Mouse (Mus musculus) thymus, postnatal 25 days (tissue): ENCODE measurements around the gene Zfp113.
A peak's percentile ranks its signal among the peaks of the same experiment; 100 is the strongest.

Experiments used
- DNase-seq: peaks from one replicate; pipeline ENCODE4 v3.0.0; 2022

Zfp113 gene

DNA sequence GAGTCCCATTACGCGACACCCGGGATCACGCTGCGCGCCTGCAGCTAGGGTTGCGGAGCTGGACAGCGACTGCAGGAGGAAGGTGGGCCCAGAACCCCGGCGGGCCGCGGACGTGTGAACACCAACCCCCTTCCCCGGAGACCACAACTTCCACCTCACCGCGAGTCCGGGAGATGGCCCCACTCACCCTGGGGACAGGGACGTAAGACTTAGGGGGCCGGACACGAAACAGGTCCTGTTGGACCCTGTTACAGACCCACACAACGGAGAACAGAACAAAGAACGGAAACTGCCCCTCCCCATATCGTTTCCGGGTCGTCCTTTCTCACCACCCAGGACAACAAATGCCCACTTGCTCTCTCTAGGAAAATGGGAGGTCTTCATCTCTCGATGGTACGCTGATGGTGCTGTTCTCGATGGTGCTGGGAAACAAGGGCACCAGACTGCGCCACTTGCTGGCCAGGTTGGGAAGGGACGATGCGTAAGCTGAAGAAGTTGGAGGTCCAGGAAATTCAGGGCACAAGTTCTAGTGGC is at the start of gene Zfp113:
Zfp113 (minus strand) TSS at position 302 of the 534 bp plus-strand sequence.
- peak; percentile 89 for DNase-seq

GRCm38 (mm10) chr5:138202086-138202485 is 46.5 kb upstream of the Zfp113 start:
- DNase-seq: no peak

- DNase-seq: no peak
Observed at GRCm38 (mm10) chr5:138199576-138199975, 44.0 kb upstream of the Zfp113 start.

DNA sequence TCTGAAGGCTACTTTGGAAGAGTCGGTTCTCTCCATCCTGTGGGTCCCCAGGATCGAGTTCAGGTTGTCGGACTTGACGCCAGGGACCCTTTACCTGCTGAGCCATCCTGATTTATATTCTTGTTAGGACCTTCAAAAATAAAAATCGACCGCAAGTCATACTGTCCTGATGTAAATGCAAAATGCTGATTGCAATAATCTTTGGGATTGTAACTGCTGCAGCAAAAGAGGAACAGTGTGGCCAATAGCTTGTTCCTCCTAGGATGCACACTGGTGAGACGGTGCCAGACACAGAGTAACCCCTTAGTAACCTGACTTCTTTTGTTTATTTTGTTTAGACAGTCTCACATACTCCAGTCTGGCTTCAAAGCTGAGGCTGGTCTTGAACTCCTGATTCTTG is 39.9 kb upstream of the Zfp113 start:
- no peak for DNase-seq

DNA sequence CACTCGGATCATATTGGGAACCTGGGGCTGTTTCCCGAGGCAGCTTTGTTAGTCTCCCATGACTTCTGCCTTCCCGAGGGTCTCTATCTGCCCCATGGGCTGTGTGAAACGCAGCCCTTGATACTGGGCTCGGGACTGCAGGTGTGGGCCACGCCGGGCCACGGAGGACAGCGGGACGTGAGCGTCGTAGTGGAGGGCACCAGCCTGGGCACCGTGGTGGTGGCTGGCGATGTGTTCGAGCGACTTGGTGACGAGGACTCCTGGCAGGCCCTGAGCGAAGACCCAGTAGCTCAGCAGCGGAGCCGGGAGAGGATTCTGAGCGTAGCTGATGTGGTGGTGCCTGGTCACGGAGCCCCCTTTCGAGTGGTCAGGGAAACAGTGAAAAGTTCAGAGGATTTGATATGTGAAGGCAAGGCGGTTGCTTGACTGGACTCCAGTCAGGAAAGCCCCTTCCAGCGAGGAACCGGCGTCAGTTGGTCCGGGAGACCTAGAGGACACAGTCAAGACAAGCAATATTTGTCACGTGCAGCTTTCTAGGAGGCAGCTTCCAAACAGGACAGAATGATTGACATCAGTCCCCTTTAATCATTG is 39.3 kb upstream of the Zfp113 start:
- DNase-seq: peak; percentile 37

- peak; percentile 87 for DNase-seq
Observed at GRCm38 (mm10) chr5:138193771-138194727, 38.5 kb upstream of the Zfp113 start, which contains the start of gene Mblac1. Gene Mblac1 (plus strand): TSS chr5:138194314.

DNA sequence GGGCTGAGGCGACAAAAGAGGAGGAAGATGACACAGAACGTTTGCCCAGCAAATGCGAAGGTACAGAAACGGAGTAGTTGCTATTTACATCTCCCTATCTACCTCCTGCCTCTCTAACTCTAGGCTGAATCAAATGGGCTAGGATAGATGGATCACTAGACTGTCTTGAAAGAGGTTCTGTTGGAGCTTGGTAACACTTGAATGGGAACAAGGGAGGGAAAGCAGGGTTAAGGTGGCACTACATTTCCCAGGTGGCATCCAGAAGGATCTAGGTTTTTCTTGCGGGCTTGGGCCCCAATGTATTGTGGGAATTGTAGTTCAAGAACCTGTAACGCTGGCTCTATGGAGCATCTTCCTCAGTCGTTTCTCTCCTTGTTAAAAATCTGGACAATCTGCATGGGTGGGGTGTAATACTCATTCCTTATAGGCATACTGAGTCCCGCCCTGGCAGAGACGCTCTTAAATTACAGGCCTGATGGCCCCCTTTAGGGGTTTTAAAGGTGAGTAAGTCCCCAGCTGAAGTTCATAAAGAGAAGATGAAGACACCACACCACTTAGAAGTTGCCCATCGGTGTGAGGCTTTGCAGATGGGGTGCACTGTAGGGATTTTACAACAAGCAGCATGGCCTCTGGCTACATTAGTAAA is 32.2 kb upstream of the Zfp113 start:
- DNase-seq: peak; percentile 69

- peak; percentile 86 for DNase-seq
Observed at GRCm38 (mm10) chr5:138186950-138187638, 31.6 kb upstream of the Zfp113 start, which contains the start of the genes Taf6 and Cnpy4. Gene Taf6 (minus strand): TSS chr5:138187451. Gene Cnpy4 (plus strand): TSS chr5:138187485.

DNA sequence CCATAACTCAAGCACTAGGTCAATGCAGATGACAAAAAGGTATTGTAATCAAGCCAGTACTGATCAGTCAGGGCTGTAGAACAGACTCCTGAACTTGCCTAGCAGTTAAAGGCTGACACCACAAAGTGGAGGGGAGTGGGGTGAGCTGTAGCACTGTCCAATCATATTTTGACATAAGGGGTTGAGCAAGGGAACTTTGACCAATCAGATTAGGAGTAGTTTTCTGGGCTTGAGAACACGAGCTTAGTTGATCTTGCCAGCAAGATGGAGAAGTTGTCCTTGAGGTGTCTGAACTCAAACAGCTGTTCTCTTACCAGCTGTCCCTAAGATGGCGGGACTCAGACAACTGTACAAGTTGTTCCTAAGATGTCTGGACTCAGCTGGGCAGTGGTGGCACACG is 17.7 kb upstream of the Zfp113 start:
- DNase-seq: no peak

- DNase-seq: peak; percentile 90
Observed at GRCm38 (mm10) chr5:138171695-138172491, 16.3 kb upstream of the Zfp113 start, which contains the start of the genes Ap4m1 and Mcm7. Gene Ap4m1 (plus strand): TSS chr5:138172002. Gene Mcm7 (minus strand): TSS chr5:138172422.

DNA sequence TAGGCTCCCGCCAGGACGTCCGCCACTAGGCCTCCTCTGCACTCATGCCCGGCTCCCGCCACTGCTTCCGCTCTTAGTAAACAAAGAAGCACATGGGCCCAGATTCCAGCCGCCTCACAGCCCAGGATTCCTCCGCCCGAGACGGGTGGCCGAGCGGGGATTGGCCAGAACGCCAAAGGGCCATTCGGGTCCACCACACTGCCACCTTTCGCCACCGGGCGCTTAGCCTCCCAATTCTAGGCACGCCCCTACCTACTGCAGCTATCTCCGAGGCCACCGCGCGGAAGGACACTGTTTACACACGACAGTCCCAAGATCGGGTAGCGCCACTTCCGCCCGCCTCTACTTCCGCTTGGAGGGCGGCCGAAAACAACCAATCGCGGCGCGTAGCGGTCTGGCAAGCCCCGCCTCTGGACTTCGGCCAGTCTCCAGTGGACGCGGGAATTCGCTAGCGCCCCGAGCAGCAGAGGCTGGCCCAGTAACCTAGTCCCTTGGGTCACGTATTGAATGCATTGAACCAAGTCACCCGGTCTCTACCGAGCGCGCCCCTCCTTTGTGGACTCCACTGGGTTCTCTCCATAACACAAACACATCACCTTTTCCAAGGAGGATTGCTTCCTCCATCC is 15.5 kb upstream of the Zfp113 start:
- DNase-seq: peak; percentile 92

DNA sequence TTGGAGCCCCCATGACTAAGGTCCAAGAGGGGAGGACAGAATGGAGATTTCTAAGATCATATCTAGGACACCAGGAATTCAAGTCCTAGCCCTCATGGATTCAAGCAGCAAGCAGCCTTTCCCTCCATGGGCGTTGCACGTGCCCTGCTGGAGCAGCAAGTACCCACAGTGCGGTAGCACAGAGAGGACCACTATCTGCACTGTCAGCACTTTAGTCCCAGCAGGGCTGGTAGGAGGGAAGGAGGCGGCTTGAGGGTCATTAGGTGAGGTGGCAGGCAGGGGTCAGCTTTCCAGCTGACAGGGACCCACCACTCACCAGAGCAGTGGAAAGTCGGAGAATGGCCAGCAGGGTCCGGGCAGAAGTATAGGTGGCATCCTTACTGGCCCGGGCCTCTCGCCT is 10.1 kb upstream of the Zfp113 start:
- no peak for DNase-seq

- DNase-seq: no peak
Observed at GRCm38 (mm10) chr5:138163610-138164009, 8.1 kb upstream of the Zfp113 start.

DNA sequence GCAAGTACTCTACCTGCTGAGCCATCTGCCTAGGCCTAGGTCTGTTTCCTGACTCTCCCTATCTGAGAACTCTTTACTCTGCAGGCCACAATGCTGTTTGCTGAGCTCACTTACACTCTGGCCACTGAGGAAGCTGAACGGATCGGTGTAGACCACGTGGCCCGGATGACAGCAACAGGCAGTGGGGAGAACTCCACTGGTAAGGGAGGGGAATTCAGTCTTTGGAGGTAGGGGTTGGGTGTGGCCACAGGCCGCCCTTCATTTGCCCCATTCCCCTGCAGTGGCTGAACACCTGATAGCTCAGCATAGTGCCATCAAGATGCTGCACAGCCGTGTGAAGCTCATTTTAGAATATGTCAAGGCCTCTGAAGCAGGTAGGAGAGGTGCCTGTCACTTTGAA is 7.5 kb upstream of the Zfp113 start:
- DNase-seq: no peak

GRCm38 (mm10) chr5:138160842-138161665 is 5.5 kb upstream of the Zfp113 start, which contains the start of gene Cops6:
Gene Cops6 (plus strand): TSS chr5:138161071.
- peak; percentile 95 for DNase-seq

- DNase-seq: no peak
Observed at GRCm38 (mm10) chr5:138160224-138160762, 4.7 kb upstream of the Zfp113 start.

DNA sequence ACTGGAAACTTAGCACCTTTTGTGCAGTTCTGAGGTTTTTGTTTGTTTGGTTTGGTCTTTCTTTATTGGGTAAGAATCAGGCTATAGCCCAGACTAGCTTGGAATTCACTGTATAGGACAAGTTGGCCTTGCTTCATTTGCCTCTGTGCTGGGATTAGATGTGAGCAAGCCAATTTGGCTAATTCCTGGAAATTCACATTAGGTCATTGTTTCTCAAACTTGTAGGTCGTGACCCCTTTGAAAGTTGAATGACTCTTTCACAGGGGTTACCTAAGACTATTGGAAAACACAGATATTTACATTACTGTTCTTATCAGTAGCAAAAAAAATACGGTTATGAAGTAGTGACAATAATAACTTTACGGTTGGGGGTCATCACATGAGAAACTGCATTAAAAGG is 1.2 kb downstream of the Zfp113 start:
- no peak for DNase-seq

DNA sequence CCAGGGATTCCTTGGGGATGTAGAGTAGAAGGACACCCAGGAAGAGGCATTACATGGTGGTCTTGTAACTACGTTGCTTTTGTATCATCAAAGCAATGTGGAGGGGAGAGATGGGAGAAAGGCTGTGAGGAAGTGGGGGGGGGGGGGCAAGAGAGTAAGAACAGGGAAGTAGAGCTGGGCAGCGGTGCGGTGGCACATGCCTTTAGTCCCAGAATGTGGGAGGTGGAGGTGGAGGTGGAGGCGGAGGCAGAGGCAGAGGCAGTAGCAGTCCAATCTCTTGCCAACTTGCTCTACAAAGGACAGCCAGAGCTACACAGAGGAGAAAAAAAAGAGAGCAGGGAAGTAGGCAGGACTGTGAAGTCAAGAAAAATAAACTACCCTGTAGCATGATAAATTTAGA is 17.0 kb downstream of the Zfp113 start:
- no peak for DNase-seq

DNA sequence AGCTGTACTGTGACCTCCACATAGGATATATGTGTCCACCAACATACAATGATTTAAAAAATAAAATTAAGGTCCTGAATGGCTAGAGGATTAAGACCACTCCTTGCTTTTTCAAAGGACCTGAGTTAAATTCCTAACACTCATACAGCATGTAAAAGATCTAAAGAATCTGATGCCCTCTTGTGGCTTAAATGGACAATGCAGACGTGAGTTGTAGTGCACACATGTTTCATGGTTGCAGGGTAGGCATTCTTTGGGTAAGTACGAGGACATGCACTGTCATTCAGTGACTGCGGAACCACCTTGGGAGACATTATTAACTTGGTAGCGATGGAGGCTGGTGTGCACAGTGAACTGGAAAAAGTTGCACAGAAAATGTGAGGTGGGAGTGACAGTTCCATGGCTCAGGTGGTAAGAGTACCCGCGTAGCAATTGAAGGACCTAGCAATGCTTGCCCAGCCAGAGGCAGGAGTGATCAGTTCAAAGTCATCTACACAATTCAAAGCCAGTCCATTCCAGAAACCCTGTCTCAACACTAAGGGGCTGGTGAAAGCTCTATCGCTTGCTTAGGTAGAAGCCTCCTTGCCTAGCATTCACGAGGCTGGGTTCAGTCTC is 17.5 kb downstream of the Zfp113 start:
- peak; percentile 37 for DNase-seq
